Mouse (Mus musculus) CH12.LX (cell line): ENCODE measurements around the gene Tubgcp6.

Experiments used
- CHD1 ChIP-seq: IDR thresholded peaks from 2 replicates; pipeline ENCODE4 v1.6.1; 2012; ENCODE audit warnings: low read depth, low read length, improper control_type of control experiment, inconsistent platforms
- CHD2 ChIP-seq: IDR thresholded peaks from 2 replicates; pipeline ENCODE4 v1.6.1; 2011; ENCODE audit warnings: low read length, improper control_type of control experiment
- CTCF ChIP-seq, 2 experiments: IDR thresholded peaks in 1 of 2; conservative IDR thresholded peaks in 1 of 2; 2 replicates each; pipeline ENCODE4 v1.5.1; 2011 to 2012; ENCODE audit warnings: low read depth in 2 of 2, low read length in 2 of 2, improper control_type of control experiment in 1 of 2, inconsistent platforms in 1 of 2, mild to moderate bottlenecking in 1 of 2, moderate library complexity in 1 of 2
- EP300 ChIP-seq: IDR thresholded peaks from 2 replicates; pipeline ENCODE4 v1.6.1; 2011; ENCODE audit warnings: low read length, improper control_type of control experiment
- HCFC1 ChIP-seq: IDR thresholded peaks from 2 replicates; pipeline ENCODE4 v1.6.1; 2012; ENCODE audit warnings: low read depth, mild to moderate bottlenecking, inconsistent platforms, low read length, improper control_type of control experiment
- KAT2A ChIP-seq: IDR thresholded peaks from 2 replicates; pipeline ENCODE4 v1.6.1; 2012; ENCODE audit warnings: low read length, improper control_type of control experiment, inconsistent platforms; ENCODE audit not compliant: insufficient replicate concordance
- MAX ChIP-seq: IDR thresholded peaks from 2 replicates; pipeline ENCODE4 v1.6.1; 2011; ENCODE audit warnings: low read length, improper control_type of control experiment
- MXI1 ChIP-seq: IDR thresholded peaks from 2 replicates; pipeline ENCODE4 v1.6.1; 2011; ENCODE audit warnings: mild to moderate bottlenecking, low read depth, low read length, improper control_type of control experiment
- MYC ChIP-seq: IDR thresholded peaks from 2 replicates; pipeline ENCODE4 v1.6.1; 2011; ENCODE audit warnings: low read depth, mild to moderate bottlenecking, improper control_type of control experiment, low read length
- PAX5 ChIP-seq: IDR thresholded peaks from 2 replicates; pipeline ENCODE4 v1.6.1; 2012; ENCODE audit warnings: low read length, inconsistent platforms, mixed read lengths
- POLR2A ChIP-seq: IDR thresholded peaks from 2 replicates; pipeline ENCODE4 v1.6.1; 2011; ENCODE audit warnings: low read depth, mild to moderate bottlenecking, improper control_type of control experiment, low read length
- SIN3A ChIP-seq: IDR thresholded peaks from 2 replicates; pipeline ENCODE4 v1.6.1; 2012; ENCODE audit warnings: low read length, improper control_type of control experiment, inconsistent platforms
- ZNF384 ChIP-seq: IDR thresholded peaks from 2 replicates; pipeline ENCODE4 v1.6.1; 2012; ENCODE audit warnings: low read depth, low read length, improper control_type of control experiment, inconsistent platforms

DNA sequence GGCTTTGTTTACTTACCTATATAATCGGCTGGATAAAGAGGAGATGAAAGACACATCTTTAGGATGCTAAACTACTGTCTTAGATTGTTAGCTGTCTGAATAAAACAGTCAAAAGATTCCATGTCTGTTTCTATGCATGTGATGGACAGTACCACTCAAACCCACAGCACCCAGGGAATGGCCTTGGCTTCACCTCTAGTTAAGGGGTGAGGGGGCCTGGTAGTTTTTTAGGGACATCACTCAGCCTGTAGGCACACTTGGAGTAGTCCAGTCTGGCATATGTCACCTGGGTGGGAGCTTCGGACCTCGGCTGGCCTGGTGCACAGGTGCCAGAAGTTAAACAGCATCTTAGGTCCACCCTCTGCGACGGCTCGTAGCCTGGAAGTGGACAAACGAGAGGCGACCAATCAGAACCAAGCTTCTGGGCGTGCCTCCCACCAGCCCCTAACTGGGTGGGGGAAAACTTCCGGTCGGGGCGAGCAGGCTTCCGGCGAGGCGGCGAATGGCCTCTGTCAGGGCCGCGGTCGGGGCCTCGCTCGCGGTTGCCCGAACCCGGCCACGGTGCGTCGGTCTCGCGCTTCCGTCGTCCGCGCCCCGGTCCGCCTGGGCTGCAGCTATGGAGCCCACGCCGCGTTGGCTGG lies 34.2 kb downstream of the Tubgcp6 start, which contains the start of gene Selenoo:
- TF ChIP-seq ZNF384 (no peak), CHD1 (no peak), KAT2A (peak; percentile 57; the same call in 1 of the 2 replicates), MXI1 (peak; percentile 80), CTCF (conservative IDR thresholded peaks at IDR 0.05 in 1 of 2, IDR thresholded peaks at IDR 0.05 in 1 of 2; ENCODE audit: low read depth in 2 of 2, low read length in 2 of 2) (no peak), POLR2A (peak; percentile 91), MYC (no peak), MAX (peak; percentile 64; the same call in 1 of the 2 replicates), CHD2 (peak; percentile 40; the same call in 1 of the 2 replicates), PAX5 (no peak), SIN3A (peak; percentile 72), HCFC1 (peak; percentile 78), EP300 (no peak)
